Mouse (Mus musculus) MEL (cell line): ENCODE results near the gene AA467197. TPM values are rescaled to one million over a fixed set of nuclear protein-coding genes. Genes with fewer than 3 reads are reported as not detected.

Source experiments
- DNase-seq: peaks from one replicate; pipeline ENCODE4 v3.0.0; 2011; ENCODE audit warnings: low read depth, low spot score
- H3K27ac ChIP-seq: 2 replicates; pipeline ENCODE4 v1.5.1; 2012; ENCODE audit warnings: low read depth, mild to moderate bottlenecking, control low read depth, low read length, moderate library complexity; ENCODE audit not compliant: control insufficient read depth
- H3K27me3 ChIP-seq, 2 experiments: fragments of 150-350 bp in 1 of 2; sonication (generic) in 1 of 2; 2 replicates each; pipeline ENCODE4 v1.6.1; 2012; ENCODE audit warnings: low read length in 2 of 2, mild to moderate bottlenecking in 2 of 2, improper control_type of control experiment in 1 of 2, moderate library complexity in 1 of 2; ENCODE audit not compliant: insufficient read depth in 2 of 2, control insufficient read depth in 1 of 2
- H3K36me3 ChIP-seq, 2 experiments: 2 replicates each; pipeline ENCODE4 v1.6.1; 2012 to 2014; ENCODE audit warnings: low read length in 2 of 2, improper control_type of control experiment in 1 of 2, inconsistent platforms in 1 of 2, mild to moderate bottlenecking in 1 of 2; ENCODE audit not compliant: insufficient read depth in 2 of 2, control insufficient read depth in 1 of 2
- H3K4me1 ChIP-seq, 2 experiments: fragments of 150-350 bp in 1 of 2; sonication (generic) in 1 of 2; 2 replicates each; pipeline ENCODE4 v1.6.1; 2012; ENCODE audit warnings: low read length in 2 of 2, improper control_type of control experiment in 1 of 2, mild to moderate bottlenecking in 1 of 2; ENCODE audit not compliant: insufficient read depth in 2 of 2, control insufficient read depth in 1 of 2
- H3K4me3 ChIP-seq, 2 experiments: fragments of 150-350 bp in 1 of 2; sonication (generic) in 1 of 2; 2 replicates each; pipeline ENCODE4 v1.5.1; 2012; ENCODE audit warnings: low read depth in 2 of 2, low read length in 2 of 2, mild to moderate bottlenecking in 2 of 2, moderate library complexity in 2 of 2, control low read depth in 1 of 2, improper control_type of control experiment in 1 of 2; ENCODE audit not compliant: control insufficient read depth in 1 of 2, insufficient read depth in 1 of 2
- H3K79me2 ChIP-seq: 2 replicates; pipeline ENCODE4 v1.6.1; 2012; ENCODE audit warnings: mild to moderate bottlenecking, low read length, moderate library complexity; ENCODE audit not compliant: control insufficient read depth, poor library complexity, insufficient read depth
- H3K9ac ChIP-seq: 2 replicates; pipeline ENCODE4 v1.6.1; 2012; ENCODE audit warnings: low read depth, mild to moderate bottlenecking, control low read depth, low read length, moderate library complexity; ENCODE audit not compliant: control insufficient read depth, poor library complexity, severe bottlenecking
- H3K9me3 ChIP-seq: fragments of 150-350 bp; sonication (generic); replicated peaks from 2 replicates; pipeline ENCODE4 v1.6.1; 2012; ENCODE audit warnings: mild to moderate bottlenecking, low read length, improper control_type of control experiment, moderate library complexity; ENCODE audit not compliant: insufficient read depth
- CHD1 ChIP-seq: IDR thresholded peaks from 2 replicates; pipeline ENCODE4 v1.6.1; 2012; ENCODE audit warnings: low read depth, mild to moderate bottlenecking, inconsistent platforms, low read length, improper control_type of control experiment
- E2F4 ChIP-seq: IDR thresholded peaks from 2 replicates; pipeline ENCODE4 v1.6.1; 2011; ENCODE audit warnings: low read depth, low read length, improper control_type of control experiment, borderline replicate concordance
- ETS1 ChIP-seq: IDR thresholded peaks from 2 replicates; pipeline ENCODE4 v1.6.1; 2012; ENCODE audit warnings: low read depth, mild to moderate bottlenecking, inconsistent platforms, low read length, improper control_type of control experiment, moderate library complexity
- GATA1 ChIP-seq: IDR thresholded peaks from 2 replicates; pipeline ENCODE4 v1.6.1; 2011; ENCODE audit warnings: low read depth, low read length, improper control_type of control experiment
- JUND ChIP-seq: IDR thresholded peaks from 2 replicates; pipeline ENCODE4 v1.6.1; 2011; ENCODE audit warnings: low read depth, mild to moderate bottlenecking, improper control_type of control experiment, low read length
- KAT2A ChIP-seq: conservative IDR thresholded peaks from 2 replicates; pipeline ENCODE4 v1.6.1; 2012; ENCODE audit warnings: low read depth, low read length, improper control_type of control experiment, inconsistent platforms
- MAFK ChIP-seq: IDR thresholded peaks from 2 replicates; pipeline ENCODE4 v1.6.1; 2011; ENCODE audit warnings: low read depth, mild to moderate bottlenecking, low read length, improper control_type of control experiment, borderline replicate concordance
- MAX ChIP-seq: IDR thresholded peaks from 2 replicates; pipeline ENCODE4 v1.6.1; 2011; ENCODE audit warnings: low read length, improper control_type of control experiment
- MXI1 ChIP-seq: IDR thresholded peaks from 2 replicates; pipeline ENCODE4 v1.6.1; 2011; ENCODE audit warnings: mild to moderate bottlenecking, low read depth, low read length, improper control_type of control experiment
- NELFE ChIP-seq: IDR thresholded peaks from 2 replicates; pipeline ENCODE4 v1.6.1; 2011; ENCODE audit warnings: low read depth, low read length, improper control_type of control experiment
- NRF1 ChIP-seq: IDR thresholded peaks from 2 replicates; pipeline ENCODE4 v1.6.1; 2014; ENCODE audit warnings: low read depth, mild to moderate bottlenecking, inconsistent platforms, low read length, improper control_type of control experiment, moderate library complexity; ENCODE audit not compliant: poor library complexity, insufficient read depth, severe bottlenecking
- POLR2A ChIP-seq, 2 experiments: IDR thresholded peaks; 2 replicates each; pipeline ENCODE4 v1.6.1; 2011 to 2012; ENCODE audit warnings: low read length in 2 of 2, mild to moderate bottlenecking in 2 of 2, control low read depth in 1 of 2, improper control_type of control experiment in 1 of 2, low read depth in 1 of 2, moderate library complexity in 1 of 2; ENCODE audit not compliant: control insufficient read depth in 1 of 2, insufficient read depth in 1 of 2, poor library complexity in 1 of 2
- RAD21 ChIP-seq: IDR thresholded peaks from 2 replicates; pipeline ENCODE4 v1.6.1; 2011; ENCODE audit warnings: mild to moderate bottlenecking, low read depth, low read length, improper control_type of control experiment
- SMC3 ChIP-seq: IDR thresholded peaks from 2 replicates; pipeline ENCODE4 v1.6.1; 2011; ENCODE audit warnings: low read depth, low read length, improper control_type of control experiment
- TAL1 ChIP-seq: IDR thresholded peaks from 2 replicates; pipeline ENCODE4 v1.6.1; 2012; ENCODE audit warnings: mild to moderate bottlenecking, inconsistent platforms, low read length, moderate library complexity, mixed read lengths
- TBP ChIP-seq: IDR thresholded peaks from 2 replicates; pipeline ENCODE4 v1.8.0; 2011; ENCODE audit warnings: low read depth, low read length, improper control_type of control experiment
- ZKSCAN1 ChIP-seq: IDR thresholded peaks from 2 replicates; pipeline ENCODE4 v1.6.1; 2012; ENCODE audit warnings: low read depth, mild to moderate bottlenecking, inconsistent platforms, low read length, improper control_type of control experiment, moderate library complexity
- ZMIZ1 ChIP-seq: IDR thresholded peaks from 2 replicates; pipeline ENCODE4 v1.6.1; 2012; ENCODE audit warnings: low read depth, mild to moderate bottlenecking, inconsistent platforms, low read length, improper control_type of control experiment, moderate library complexity
- ZNF384 ChIP-seq: IDR thresholded peaks from 2 replicates; pipeline ENCODE4 v1.6.1; 2012; ENCODE audit warnings: low read depth, mild to moderate bottlenecking, inconsistent platforms, low read length, improper control_type of control experiment
- polyA plus RNA-seq, 2 experiments: library from polyadenylated mRNA; stranded (reverse) in 1 of 2; unstranded in 1 of 2; fragments of >175 nt in 1 of 2; fragments of >200 nt in 1 of 2; gene quantifications; 2 replicates each; pipeline versions ENCODE4 v1.2.1 to v1.2.4; 2012; ENCODE audit warnings: low replicate concordance in 2 of 2, low read depth in 1 of 2; ENCODE audit not compliant: insufficient read length in 2 of 2, insufficient read depth in 1 of 2, missing spikeins in 1 of 2
- total RNA-seq: library from RNA; depleted of rRNA; stranded (reverse); fragments of 300-350 nt; gene quantifications from 2 replicates; pipeline ENCODE4 v1.2.3, GENCODE M21; 2012

Gene AA467197
- total and polyA plus RNA-seq, 3 experiments: not detected

DNA sequence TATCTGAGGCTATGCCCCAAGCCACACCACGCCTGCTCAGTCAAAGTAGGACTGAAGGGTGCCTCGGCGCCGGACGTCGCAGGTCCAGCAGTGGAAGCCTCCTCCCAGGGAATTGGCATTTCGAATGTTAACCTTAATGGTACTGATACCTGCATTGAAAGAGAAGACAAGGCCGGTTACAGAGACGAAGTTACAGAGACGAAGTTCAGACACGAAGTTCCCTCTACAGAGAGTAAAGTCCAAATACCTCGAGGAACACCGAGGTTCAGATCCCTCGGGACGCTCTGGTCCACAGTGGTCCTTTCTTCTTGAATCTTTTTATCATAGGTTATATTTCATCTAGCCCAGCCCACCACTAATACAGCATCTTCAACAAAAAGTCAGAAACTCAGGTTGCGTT lies 41.3 kb upstream of the AA467197 start:
- no peaks in the 10 kb centered on the region for H3K79me2 ChIP-seq
- no peaks in the 10 kb centered on the region for H3K4me1 ChIP-seq
- H3K4me3 ChIP-seq: no peak overlapping the region
- no peaks in the 10 kb centered on the region for H3K36me3 ChIP-seq
- no peak for TF ChIP-seq TBP
- no peak for TF ChIP-seq E2F4
- TF ChIP-seq ETS1: no peak
- no peak for TF ChIP-seq JUND
- TF ChIP-seq NRF1: no peak
- no peak for TF ChIP-seq GATA1
- TF ChIP-seq CHD1: no peak
- H3K27ac ChIP-seq: no peak overlapping the region
- no peak for DNase-seq
- no peaks in the 10 kb centered on the region; a peak in 1 of 4 replicates for H3K27me3 ChIP-seq
- no peak overlapping the region for H3K9ac ChIP-seq
- H3K9me3 ChIP-seq: no peaks in the 10 kb centered on the region

GRCm38 (mm10) chr2:122599736-122600135 lies 37.0 kb upstream of the AA467197 start:
- no peaks in the 10 kb centered on the region for H3K79me2 ChIP-seq
- peaks cover 0 to 1% of the 10 kb centered on the region in 2 experiments; a peak in 2 of 4 replicates for H3K27me3 ChIP-seq
- H3K36me3 ChIP-seq: no peaks in the 10 kb centered on the region
- no peak for DNase-seq
- TF ChIP-seq POLR2A (IDR thresholded peaks at IDR 0.05; ENCODE audit: control insufficient read depth in 1 of 2, insufficient read depth in 1 of 2, low read depth in 1 of 2, low read length in 2 of 2, poor library complexity in 1 of 2) (no peak), SMC3 (no peak), MAFK (no peak), MAX (no peak), ETS1 (no peak), TBP (no peak), MXI1 (no peak), KAT2A (no peak), ZNF384 (no peak)
- no peaks in the 10 kb centered on the region for H3K4me1 ChIP-seq
- no peak overlapping the region for H3K9ac ChIP-seq
- no peak overlapping the region for H3K4me3 ChIP-seq
- H3K27ac ChIP-seq: no peak overlapping the region
- H3K9me3 ChIP-seq: no peaks in the 10 kb centered on the region

- Histone ChIP-seq H3K9ac (no peak overlapping the region), H3K36me3 (no peaks in the 10 kb centered on the region), H3K79me2 (no peaks in the 10 kb centered on the region), H3K4me3 (no peak overlapping the region), H3K27me3 (peaks cover 0 to 1% of the 10 kb centered on the region in 2 experiments; a peak in 3 of 4 replicates), H3K27ac (no peak overlapping the region), H3K4me1 (no peaks in the 10 kb centered on the region), H3K9me3 (no peaks in the 10 kb centered on the region)
- TF ChIP-seq RAD21 (no peak), JUND (no peak), TAL1 (no peak), NELFE (no peak), ZKSCAN1 (no peak), ZNF384 (no peak), ZMIZ1 (no peak), TBP (no peak)
- DNase-seq: no peak
Observed at GRCm38 (mm10) chr2:122601354-122601753, 35.4 kb upstream of the AA467197 start.
